Mouse (Mus musculus): Measurements from ENCODE around the gene Lefty2. TPM values are rescaled to one million over a fixed set of nuclear protein-coding genes. Genes with fewer than 3 reads are reported as not detected.

The Lefty2 gene
- polyA plus RNA-seq, 1 experiment from 2014 or later: not detected

- peak; percentile 95 for DNase-seq (ENCODE audit: extremely low spot score, low spot score)
- 0 out of 2 replicates have a peak, but pooled peaks cover 3% of the 10 kb centered on the region for H3K27me3 ChIP-seq (ENCODE audit: poor library complexity, severe bottlenecking)
- peak within 1 kb of the TSS; percentile 96 for H3K4me3 ChIP-seq
- under 1% methylated on average over 52 of the region's 52 CpGs for WGBS
- H3K36me3 ChIP-seq (replicated peaks): peaks cover 38% of the 10 kb centered on the region
- peaks cover 29% of the 10 kb centered on the region for H3K4me1 ChIP-seq
- peak within 1 kb of the TSS; percentile 97 for H3K27ac ChIP-seq
- H3K9me3 ChIP-seq: no peaks in the 10 kb centered on the region
Measured at GRCm38 (mm10) chr1:180904039-180904814, 11.3 kb downstream of the Lefty2 start, which contains the start of gene Pycr2. TSS of gene Pycr2 (plus strand) at chr1:180904293.

- 8% methylated on average over 5 of the region's 5 CpGs for WGBS
- Histone ChIP-seq H3K36me3 (replicated peaks) (peaks cover 43% of the 10 kb centered on the region), H3K9me3 (no peaks in the 10 kb centered on the region), H3K4me1 (peaks cover 29% of the 10 kb centered on the region), H3K27ac (peak overlapping the region; percentile 97), H3K27me3 (ENCODE audit: poor library complexity, severe bottlenecking) (0 out of 2 replicates have a peak, but pooled peaks cover 3% of the 10 kb centered on the region), H3K4me3 (peak overlapping the region; percentile 96)
- DNase-seq (ENCODE audit: extremely low spot score, low spot score): no peak
Measured at GRCm38 (mm10) chr1:180904815-180905080, 11.8 kb downstream of the Lefty2 start.

GRCm38 (mm10) chr1:180905307-180905706, 12.4 kb downstream of the Lefty2 start:
- Histone ChIP-seq H3K27ac (peak overlapping the region; percentile 97; the same call in 1 of the 2 replicates), H3K9me3 (no peaks in the 10 kb centered on the region), H3K27me3 (ENCODE audit: poor library complexity, severe bottlenecking) (0 out of 2 replicates have a peak, but pooled peaks cover 3% of the 10 kb centered on the region), H3K4me3 (peak overlapping the region; percentile 96), H3K36me3 (replicated peaks) (peaks cover 44% of the 10 kb centered on the region), H3K4me1 (peaks cover 29% of the 10 kb centered on the region)
- DNase-seq (ENCODE audit: extremely low spot score, low spot score): no peak
- 71% methylated on average over 6 of the region's 6 CpGs for WGBS

- WGBS: 92% methylated on average over 17 of the region's 17 CpGs
- peaks cover 29% of the 10 kb centered on the region for H3K4me1 ChIP-seq
- H3K4me3 ChIP-seq: peak overlapping the region; percentile 96
Measured at GRCm38 (mm10) chr1:180905876-180906275, 13.0 kb downstream of the Lefty2 start.

GRCm38 (mm10) chr1:180906461-180907147, 13.7 kb downstream of the Lefty2 start:
- peak overlapping the region; percentile 96; the same call in 1 of the 2 replicates for H3K4me3 ChIP-seq
- WGBS: 96% methylated on average over 24 of the region's 24 CpGs

More at GRCm38 (mm10) chr1:180905876-180906275, 13.0 kb downstream of the Lefty2 start:
- DNase-seq (ENCODE audit: extremely low spot score, low spot score): no peak
- no peaks in the 10 kb centered on the region for H3K9me3 ChIP-seq
- H3K27ac ChIP-seq: 0 out of 2 replicates have a peak overlapping the region, but pooled peaks have one; percentile 5
- 0 out of 2 replicates have a peak, but pooled peaks cover 3% of the 10 kb centered on the region for H3K27me3 ChIP-seq (ENCODE audit: poor library complexity, severe bottlenecking)
- peaks cover 44% of the 10 kb centered on the region for H3K36me3 ChIP-seq (replicated peaks)

GRCm38 (mm10) chr1:180911138-180911537, 18.2 kb downstream of the Lefty2 start:
- H3K36me3 ChIP-seq (replicated peaks): peaks cover 36% of the 10 kb centered on the region
- no peaks in the 10 kb centered on the region for H3K27me3 ChIP-seq (ENCODE audit: poor library complexity, severe bottlenecking)
- WGBS: 53% methylated on average over 8 of the region's 8 CpGs
- no peaks in the 10 kb centered on the region for H3K9me3 ChIP-seq
- no peak for DNase-seq (ENCODE audit: extremely low spot score, low spot score)
- no peak overlapping the region for H3K27ac ChIP-seq
- no peak overlapping the region for H3K4me3 ChIP-seq
- H3K4me1 ChIP-seq: peaks cover 16% of the 10 kb centered on the region

More at GRCm38 (mm10) chr1:180906461-180907147, 13.7 kb downstream of the Lefty2 start:
- Histone ChIP-seq H3K27me3 (ENCODE audit: poor library complexity, severe bottlenecking) (0 out of 2 replicates have a peak, but pooled peaks cover 3% of the 10 kb centered on the region), H3K9me3 (no peaks in the 10 kb centered on the region), H3K36me3 (replicated peaks) (peaks cover 44% of the 10 kb centered on the region), H3K4me1 (peaks cover 35% of the 10 kb centered on the region), H3K27ac (no peak overlapping the region)
- no peak for DNase-seq (ENCODE audit: extremely low spot score, low spot score)

- 64% methylated on average over 20 of the region's 20 CpGs for WGBS
- DNase-seq (ENCODE audit: extremely low spot score, low spot score): no peak
- Histone ChIP-seq H3K36me3 (replicated peaks) (peaks cover 30% of the 10 kb centered on the region), H3K4me3 (peak overlapping the region; percentile 12; the same call in 1 of the 2 replicates), H3K9me3 (no peaks in the 10 kb centered on the region), H3K27ac (no peak overlapping the region), H3K27me3 (ENCODE audit: poor library complexity, severe bottlenecking) (no peaks in the 10 kb centered on the region), H3K4me1 (peaks cover 10% of the 10 kb centered on the region)
Measured at GRCm38 (mm10) chr1:180911653-180912287, 18.9 kb downstream of the Lefty2 start.

GRCm38 (mm10) chr1:180912792-180913191, 19.9 kb downstream of the Lefty2 start:
- no peak overlapping the region for H3K27ac ChIP-seq
- DNase-seq (ENCODE audit: extremely low spot score, low spot score): no peak
- no peaks in the 10 kb centered on the region for H3K27me3 ChIP-seq (ENCODE audit: poor library complexity, severe bottlenecking)
- 91% methylated on average over 5 of the region's 5 CpGs for WGBS
- no peak overlapping the region for H3K4me3 ChIP-seq
- H3K36me3 ChIP-seq (replicated peaks): peaks cover 20% of the 10 kb centered on the region
- peaks cover 10% of the 10 kb centered on the region for H3K4me1 ChIP-seq
- no peaks in the 10 kb centered on the region for H3K9me3 ChIP-seq

GRCm38 (mm10) chr1:180913797-180914196, 20.9 kb downstream of the Lefty2 start:
- H3K27me3 ChIP-seq (ENCODE audit: poor library complexity, severe bottlenecking): no peaks in the 10 kb centered on the region
- peaks cover 10% of the 10 kb centered on the region for H3K4me1 ChIP-seq
- peaks cover 10% of the 10 kb centered on the region for H3K36me3 ChIP-seq (replicated peaks)
- DNase-seq (ENCODE audit: extremely low spot score, low spot score): no peak
- no peak overlapping the region for H3K27ac ChIP-seq
- no peaks in the 10 kb centered on the region for H3K9me3 ChIP-seq
- 64% methylated on average over 4 of the region's 4 CpGs for WGBS
- H3K4me3 ChIP-seq: no peak overlapping the region

- H3K27ac ChIP-seq: no peak overlapping the region
- no peaks in the 10 kb centered on the region for H3K9me3 ChIP-seq
- WGBS: 89% methylated on average over 11 of the region's 11 CpGs
- DNase-seq (ENCODE audit: extremely low spot score, low spot score): no peak
- H3K36me3 ChIP-seq (replicated peaks): no peaks in the 10 kb centered on the region
- no peak overlapping the region for H3K4me3 ChIP-seq
- peaks cover 15% of the 10 kb centered on the region for H3K4me1 ChIP-seq
- H3K27me3 ChIP-seq (ENCODE audit: poor library complexity, severe bottlenecking): no peaks in the 10 kb centered on the region
Measured at GRCm38 (mm10) chr1:180916425-180916824, 23.5 kb downstream of the Lefty2 start.

- WGBS: 64% methylated on average over 1 of the region's 1 CpGs
- Histone ChIP-seq H3K9me3 (no peaks in the 10 kb centered on the region), H3K4me1 (peaks cover 10% of the 10 kb centered on the region; the same call in 1 of the 2 replicates), H3K4me3 (no peak overlapping the region), H3K27ac (no peak overlapping the region), H3K27me3 (ENCODE audit: poor library complexity, severe bottlenecking) (no peaks in the 10 kb centered on the region), H3K36me3 (replicated peaks) (no peaks in the 10 kb centered on the region)
- DNase-seq (ENCODE audit: extremely low spot score, low spot score): no peak
Measured at GRCm38 (mm10) chr1:180917053-180917452, 24.1 kb downstream of the Lefty2 start.

- WGBS: 32% methylated on average over 8 of the region's 8 CpGs
- Histone ChIP-seq H3K4me1 (peaks cover 10% of the 10 kb centered on the region; the same call in 1 of the 2 replicates), H3K4me3 (no peak overlapping the region), H3K9me3 (no peaks in the 10 kb centered on the region), H3K27ac (no peak overlapping the region), H3K27me3 (ENCODE audit: poor library complexity, severe bottlenecking) (no peaks in the 10 kb centered on the region), H3K36me3 (replicated peaks) (no peaks in the 10 kb centered on the region)
- no peak for DNase-seq (ENCODE audit: extremely low spot score, low spot score)
Measured at GRCm38 (mm10) chr1:180919686-180920085, 26.8 kb downstream of the Lefty2 start.

All from forebrain, embryonic 10.5 days (tissue).